Mouse (Mus musculus): ENCODE measurements around the gene Ptges3l.

DNA sequence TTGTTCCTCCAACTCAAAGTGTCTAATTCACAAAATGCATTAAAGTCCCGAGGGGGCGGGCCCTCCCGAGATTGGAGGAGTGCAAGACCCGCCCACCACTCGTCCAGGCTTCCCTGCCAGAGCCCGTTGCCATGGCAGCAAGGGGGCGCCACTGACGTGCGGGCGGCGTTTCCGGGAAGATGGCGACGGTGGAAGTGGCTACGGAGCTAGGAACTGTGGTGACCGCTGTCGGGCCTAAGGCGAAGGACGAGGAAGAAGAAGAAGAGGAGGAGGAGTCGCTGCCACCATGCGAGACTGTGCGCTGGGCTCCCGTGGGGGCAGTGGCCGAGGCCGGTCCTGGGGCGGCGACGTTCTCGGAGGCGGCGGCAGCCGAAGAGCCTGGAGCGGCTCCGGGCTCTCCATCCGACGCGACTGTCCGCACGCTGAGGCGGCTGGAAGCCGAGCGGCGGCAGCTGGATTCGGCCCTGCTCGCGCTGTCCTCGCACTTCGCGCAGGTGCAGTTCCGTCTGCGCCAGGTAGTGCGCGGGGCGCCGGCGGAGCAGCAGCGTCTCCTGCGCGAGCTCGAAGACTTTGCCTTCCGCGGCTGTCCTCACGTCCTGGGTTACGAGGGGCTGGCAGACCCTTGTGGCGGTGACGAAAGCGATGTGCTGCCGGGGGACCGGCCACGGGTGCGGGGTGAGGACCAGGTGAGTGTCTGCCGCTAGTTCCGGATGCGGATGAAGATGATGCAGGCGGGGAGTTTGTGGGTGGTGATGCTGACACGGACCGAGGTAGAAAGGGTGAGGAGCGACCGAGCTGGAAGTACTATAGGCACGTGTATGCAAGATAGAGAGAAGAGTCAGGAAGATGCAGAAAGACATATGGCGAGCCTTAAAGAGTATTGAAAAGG lies at the start of gene Ptges3l, which contains the start of gene Rundc1:
- TF ChIP-seq MYOG (IDR thresholded peaks at IDR 0.05; ENCODE audit: control insufficient read depth in 1 of 3, insufficient read depth in 1 of 3, insufficient read length in 2 of 3, low read depth in 2 of 3) (no peak), MAX (IDR thresholded peaks at IDR 0.05; ENCODE audit: low read depth) (no peak), USF1 (IDR thresholded peaks at IDR 0.05; ENCODE audit: low read depth) (no peak), TCF3 (IDR thresholded peaks at IDR 0.05; ENCODE audit: insufficient read length, low read depth) (no peak), POLR2A (IDR thresholded peaks at IDR 0.05; ENCODE audit: insufficient read length, low read depth) (peak; percentile 79), MYOD1 (IDR thresholded peaks at IDR 0.05; ENCODE audit: control insufficient read depth in 1 of 3, insufficient read length in 2 of 3, low read depth in 2 of 3) (no peak), POLR2AphosphoS2 (IDR thresholded peaks at IDR 0.05; ENCODE audit: insufficient read length, low read depth) (peak; percentile 69), CEBPB (IDR thresholded peaks at IDR 0.05; ENCODE audit: insufficient read depth, poor library complexity, severe bottlenecking) (no peak), E2F4 (IDR thresholded peaks at IDR 0.05; ENCODE audit: insufficient read depth) (no peak), TCF12 (IDR thresholded peaks at IDR 0.05; ENCODE audit: insufficient read depth, poor library complexity, severe bottlenecking) (no peak), REST (IDR thresholded peaks at IDR 0.05; ENCODE audit: insufficient read depth, insufficient read length) (no peak), SRF (IDR thresholded peaks at IDR 0.05; ENCODE audit: control insufficient read depth, insufficient read length, low read depth) (no peak)

All from myocyte (in vitro differentiated cells).